Mouse (Mus musculus) G1E (cell line): ENCODE data around the gene Tmem50b. TPM values are rescaled to one million over a fixed set of nuclear protein-coding genes. Genes with fewer than 3 reads are reported as not detected.

Experiments used
- ATAC-seq: 2 replicates; pipeline ENCODE4 v1.8.0; 2016; ENCODE audit warnings: mild to moderate bottlenecking; ENCODE audit not compliant: insufficient number of reproducible peaks, poor library complexity, low FRiP score, severe bottlenecking; ENCODE audit errors: extremely low read depth
- DNase-seq: peaks from one replicate; pipeline ENCODE4 v3.0.0; 2012; ENCODE audit warnings: low spot score
- H3K27me3 ChIP-seq: 2 replicates; pipeline ENCODE4 v1.6.1; 2012; ENCODE audit warnings: mild to moderate bottlenecking, low read length, inconsistent platforms; ENCODE audit not compliant: insufficient read depth
- H3K36me3 ChIP-seq: replicated peaks from 2 replicates; pipeline ENCODE3; 2012; ENCODE audit warnings: mild to moderate bottlenecking, inconsistent platforms
- H3K4me1 ChIP-seq: 2 replicates; pipeline ENCODE4 v1.6.1; 2012; ENCODE audit warnings: low read depth, low read length, inconsistent platforms, mixed read lengths; ENCODE audit not compliant: insufficient read depth
- H3K4me3 ChIP-seq: 2 replicates; pipeline ENCODE4 v1.5.1; 2012; ENCODE audit warnings: low read depth, mild to moderate bottlenecking, inconsistent platforms, low read length, moderate library complexity, mixed read lengths
- H3K9me3 ChIP-seq: replicated peaks from 2 replicates; pipeline ENCODE4 v1.6.1; 2012; ENCODE audit warnings: inconsistent platforms
- CTCF ChIP-seq: IDR thresholded peaks from 2 replicates; pipeline ENCODE4 v1.5.1; 2012; ENCODE audit warnings: low read depth, low read length, inconsistent platforms, mixed read lengths
- GATA1 ChIP-seq: IDR thresholded peaks from 2 replicates; pipeline ENCODE4 v1.6.1; 2012; ENCODE audit warnings: borderline replicate concordance, low read length, inconsistent platforms, mixed read lengths
- GATA2 ChIP-seq: IDR thresholded peaks from 2 replicates; pipeline ENCODE4 v1.6.1; 2012; ENCODE audit warnings: low read depth, low read length, inconsistent platforms, borderline replicate concordance
- POLR2AphosphoS5 ChIP-seq: IDR thresholded peaks from 2 replicates; pipeline ENCODE4 v1.6.1; 2012; ENCODE audit warnings: low read depth, low read length, inconsistent platforms; ENCODE audit not compliant: insufficient replicate concordance
- TAL1 ChIP-seq: conservative IDR thresholded peaks from 2 replicates; pipeline ENCODE4 v1.6.1; 2012; ENCODE audit warnings: low read depth, low read length, inconsistent platforms, mixed read lengths
- polyA plus RNA-seq: library from polyadenylated mRNA; stranded (reverse); fragments of >175 nt; gene quantifications from 2 replicates; pipeline ENCODE4 v1.2.3, GENCODE M21; 2012
- total RNA-seq, 2 experiments: library from RNA; stranded (forward) in 1 of 2; stranded (reverse) in 1 of 2; fragments of 200-1000 nt in 1 of 2; fragments of >200 nt in 1 of 2; fragmentation: Nextera tagmentation in 1 of 2; gene quantifications; 2 replicates each; pipeline ENCODE4 v1.2.3; 2014 to 2017

Tmem50b gene
- total and polyA plus RNA-seq, 3 experiments: 1.8 to 25.1 (median 19.7) TPM

- TF ChIP-seq GATA2 (no peak), CTCF (no peak), TAL1 (no peak), POLR2AphosphoS5 (no peak), GATA1 (no peak)
- peaks cover 3% of the 10 kb centered on the region for H3K27me3 ChIP-seq
- H3K4me1 ChIP-seq: peaks cover 13% of the 10 kb centered on the region
- no peak overlapping the region for H3K4me3 ChIP-seq
- DNase-seq (no peak), ATAC-seq (no peak)
- H3K36me3 ChIP-seq: peaks cover 59% of the 10 kb centered on the region
- H3K9me3 ChIP-seq: 0 out of 2 replicates have a peak, but pooled peaks cover 2% of the 10 kb centered on the region
These were observed 32.9 kb downstream of the Tmem50b start for GRCm38 (mm10) chr16:91564580-91565291.

DNA sequence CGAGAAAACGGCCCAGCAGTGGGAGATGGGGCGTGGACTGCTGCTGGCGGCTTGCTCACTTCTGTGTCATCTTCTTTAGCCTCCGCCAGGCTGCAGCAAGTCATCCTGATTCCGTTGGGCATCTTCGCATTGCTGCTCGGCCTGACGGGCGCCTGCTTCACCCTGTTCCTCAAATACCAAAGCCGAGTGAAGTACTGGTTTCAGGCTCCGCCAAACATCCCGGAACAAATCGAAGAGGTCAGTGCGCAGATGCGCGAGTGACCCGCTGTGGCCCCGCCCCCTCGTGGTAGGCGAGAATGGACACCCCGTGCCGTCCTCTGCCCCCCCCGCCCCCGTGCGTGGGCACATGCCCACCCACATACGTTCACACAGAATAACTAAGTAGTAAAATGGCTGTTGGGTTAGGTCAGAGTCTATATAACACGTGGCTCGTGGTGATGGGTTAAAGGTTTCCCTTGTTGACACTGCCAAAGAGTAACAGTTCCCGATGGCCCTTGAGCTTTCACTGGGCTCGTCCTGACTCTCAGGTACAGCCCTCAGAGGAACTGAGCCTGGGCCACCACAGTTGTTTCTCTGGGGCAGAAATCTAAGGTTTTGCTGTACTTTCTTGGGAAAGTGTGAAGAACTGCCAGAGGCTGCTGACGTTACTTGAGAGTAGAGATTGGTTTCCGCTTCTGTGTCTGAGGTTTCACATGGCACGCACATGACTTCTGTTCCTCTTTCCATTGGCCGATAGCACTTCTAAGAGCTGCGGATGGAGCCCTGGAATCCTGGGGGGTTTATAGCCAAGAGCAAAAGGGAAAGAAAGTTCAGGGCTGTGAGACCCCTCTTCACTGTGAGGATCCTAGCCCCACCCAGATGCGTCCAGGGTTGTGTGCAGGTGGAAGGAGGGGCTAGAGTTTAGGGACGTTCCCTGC, 35.8 kb downstream of the Tmem50b start:
- H3K27me3 ChIP-seq: no peaks in the 10 kb centered on the region
- peaks cover 13% of the 10 kb centered on the region for H3K4me1 ChIP-seq
- DNase-seq (no peak), ATAC-seq (no peak)
- 0 out of 2 replicates have a peak, but pooled peaks cover 2% of the 10 kb centered on the region for H3K9me3 ChIP-seq
- peaks cover 88% of the 10 kb centered on the region for H3K36me3 ChIP-seq
- H3K4me3 ChIP-seq: no peak overlapping the region
- TF ChIP-seq TAL1: no peak
- no peak for TF ChIP-seq CTCF
- TF ChIP-seq GATA1: no peak
- TF ChIP-seq POLR2AphosphoS5: no peak
- no peak for TF ChIP-seq GATA2

DNA sequence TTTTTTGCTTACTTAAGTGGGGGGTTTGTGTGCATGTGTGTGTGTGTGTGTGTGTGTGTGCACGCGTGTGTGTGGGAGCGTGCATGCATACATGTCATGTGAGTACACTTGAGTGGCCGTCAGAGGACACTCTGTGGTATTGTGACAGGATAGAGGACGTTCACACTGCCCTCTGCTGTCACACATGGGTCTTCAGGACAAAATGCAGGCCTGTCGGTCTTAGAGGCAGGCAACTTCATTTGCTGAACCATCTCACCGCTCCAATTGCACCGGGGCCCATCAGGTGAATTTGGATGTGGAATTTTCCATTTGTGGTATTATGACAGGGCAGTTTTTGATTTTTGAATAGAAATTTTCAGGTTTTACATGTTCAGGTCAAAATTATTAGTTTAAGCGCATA, 36.5 kb downstream of the Tmem50b start:
- H3K9me3 ChIP-seq: 0 out of 2 replicates have a peak, but pooled peaks cover 2% of the 10 kb centered on the region
- TF ChIP-seq GATA1: no peak
- no peak for TF ChIP-seq POLR2AphosphoS5
- H3K4me1 ChIP-seq: peaks cover 13% of the 10 kb centered on the region
- peaks cover 93% of the 10 kb centered on the region for H3K36me3 ChIP-seq
- H3K27me3 ChIP-seq: no peaks in the 10 kb centered on the region
- DNase-seq (no peak), ATAC-seq (peak; percentile 28; the same call in 1 of the 2 replicates)
- no peak overlapping the region for H3K4me3 ChIP-seq

- ATAC-seq (no peak), DNase-seq (no peak)
- Histone ChIP-seq H3K4me3 (no peak overlapping the region), H3K27me3 (no peaks in the 10 kb centered on the region), H3K4me1 (peaks cover 25% of the 10 kb centered on the region), H3K9me3 (no peaks in the 10 kb centered on the region), H3K36me3 (peaks cover 100% of the 10 kb centered on the region)
- TF ChIP-seq TAL1: no peak
These were observed 39.9 kb downstream of the Tmem50b start for GRCm38 (mm10) chr16:91557693-91558092.

GRCm38 (mm10) chr16:91557214-91557613, 40.4 kb downstream of the Tmem50b start:
- DNase-seq: no peak
- ATAC-seq: no peak
- H3K4me3 ChIP-seq: no peak overlapping the region
- no peaks in the 10 kb centered on the region for H3K9me3 ChIP-seq
- no peaks in the 10 kb centered on the region for H3K27me3 ChIP-seq
- peaks cover 28% of the 10 kb centered on the region for H3K4me1 ChIP-seq
- TF ChIP-seq CTCF (no peak), POLR2AphosphoS5 (no peak), GATA1 (no peak), TAL1 (no peak), GATA2 (no peak)
- peaks cover 100% of the 10 kb centered on the region for H3K36me3 ChIP-seq

- H3K36me3 ChIP-seq: peaks cover 100% of the 10 kb centered on the region
- no peak for DNase-seq
These were observed 40.9 kb downstream of the Tmem50b start for GRCm38 (mm10) chr16:91556659-91557058.

More at GRCm38 (mm10) chr16:91556659-91557058, 40.9 kb downstream of the Tmem50b start:
- Histone ChIP-seq H3K4me3 (no peak overlapping the region), H3K4me1 (peaks cover 34% of the 10 kb centered on the region), H3K9me3 (no peaks in the 10 kb centered on the region), H3K27me3 (no peaks in the 10 kb centered on the region)
- no peak for ATAC-seq
- no peak for TF ChIP-seq CTCF
- no peak for TF ChIP-seq GATA1
- no peak for TF ChIP-seq GATA2
- no peak for TF ChIP-seq TAL1
- TF ChIP-seq POLR2AphosphoS5: no peak
